Mouse (Mus musculus): ENCODE measurements around the gene Gripap1.

- TF ChIP-seq CTCF (IDR thresholded peaks at IDR 0.05; ENCODE audit: extremely low read depth, insufficient read length, insufficient replicate concordance, low read depth, low read length) (no peak), POLR2A (IDR thresholded peaks at IDR 0.05; ENCODE audit: low read depth, low read length) (no peak)
Observed at GRCm38 (mm10) chrX:7864551-7864950, 75.0 kb downstream of the Gripap1 start.
